Mouse (Mus musculus) thymus, postnatal 0 days (tissue): ENCODE data around the gene Lrig2. TPM values are rescaled to one million over a fixed set of nuclear protein-coding genes. Genes with fewer than 3 reads are reported as not detected.

ENCODE experiments used
- DNase-seq: peaks from one replicate; pipeline ENCODE4 v3.0.0-alpha.2; 2015; ENCODE audit warnings: low spot score
- polyA plus RNA-seq: library from polyadenylated mRNA; unstranded; fragments of >200 nt; fragmentation: Nextera tagmentation; extraction: Ambion mirVana; gene quantifications from 2 replicates; pipeline ENCODE4 v1.2.1, GENCODE M21; 2015

Lrig2 gene
- polyA plus RNA-seq, 1 experiment from 2014 or later: 11.9 TPM

DNA sequence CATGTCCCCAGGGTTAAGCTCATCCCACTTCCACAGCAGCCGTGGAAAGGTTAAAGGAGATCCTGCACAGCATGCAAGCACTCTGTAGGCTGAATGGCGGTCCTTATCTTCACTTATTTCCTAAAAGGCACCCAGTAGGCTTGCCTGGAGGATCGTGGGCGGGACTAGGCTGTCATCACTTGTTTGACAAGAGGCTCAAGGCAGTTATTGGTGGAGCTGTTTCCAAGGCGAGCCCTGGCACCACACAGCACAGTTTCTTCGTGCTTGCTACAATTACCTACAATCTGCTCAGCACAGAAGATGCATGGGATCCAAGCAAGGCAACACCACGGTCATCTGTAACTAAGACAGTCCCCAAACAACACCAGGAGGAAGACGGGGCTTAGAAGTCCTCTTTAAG lies 137.8 kb downstream of the Lrig2 start:
- no peak for DNase-seq

- no peak for DNase-seq
These were observed 139.3 kb downstream of the Lrig2 start for GRCm38 (mm10) chr3:104372374-104372773.

GRCm38 (mm10) chr3:104367912-104368311 lies 143.8 kb downstream of the Lrig2 start:
- DNase-seq: no peak

GRCm38 (mm10) chr3:104361814-104362213 lies 149.9 kb downstream of the Lrig2 start:
- DNase-seq: no peak

- no peak for DNase-seq
These were observed 151.4 kb downstream of the Lrig2 start for GRCm38 (mm10) chr3:104360325-104360724.

DNA sequence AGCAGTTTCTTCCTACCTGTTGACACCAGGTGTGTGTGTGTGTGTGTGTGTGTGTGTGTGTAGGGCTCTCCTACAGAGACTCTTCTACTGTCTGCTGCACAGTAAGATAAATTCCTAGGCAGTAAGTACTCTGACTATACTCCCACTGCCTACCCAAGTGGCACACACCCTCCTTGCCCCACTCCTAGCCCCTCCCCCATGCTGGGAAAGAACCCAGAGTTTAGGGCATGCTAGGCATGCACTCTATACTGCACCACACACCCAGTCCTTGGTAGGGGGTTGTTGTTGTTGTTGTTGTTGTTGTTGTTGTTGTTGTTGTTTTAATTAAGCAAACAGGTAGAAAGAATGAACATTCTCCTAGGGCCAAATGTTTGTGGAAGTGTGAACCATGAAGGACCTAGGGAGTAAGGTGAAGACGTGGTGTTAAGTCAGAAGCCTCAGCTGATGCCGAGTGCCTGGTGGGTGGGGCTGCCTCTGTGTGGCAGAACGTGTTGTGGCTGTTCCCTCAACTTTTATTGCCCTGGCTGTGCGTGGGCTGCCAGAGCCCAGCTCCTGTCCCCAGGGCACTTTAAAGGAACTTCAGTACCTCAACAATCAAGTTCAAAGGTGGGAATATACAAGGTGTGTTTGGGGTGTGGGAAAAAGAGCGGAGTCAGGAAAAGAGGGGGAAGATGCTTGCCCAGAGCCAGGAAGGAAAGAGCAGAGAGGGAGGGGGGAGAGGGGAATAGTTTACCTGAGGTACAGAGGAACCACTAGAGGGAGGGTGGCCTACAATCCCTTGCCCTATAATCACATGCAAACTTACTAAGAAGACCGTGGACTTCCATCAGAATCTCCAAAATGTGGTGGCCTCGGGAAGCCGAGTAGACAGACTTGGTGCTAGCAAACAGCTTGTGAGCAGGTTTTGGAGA lies 152.2 kb downstream of the Lrig2 start:
- DNase-seq: no peak

DNA sequence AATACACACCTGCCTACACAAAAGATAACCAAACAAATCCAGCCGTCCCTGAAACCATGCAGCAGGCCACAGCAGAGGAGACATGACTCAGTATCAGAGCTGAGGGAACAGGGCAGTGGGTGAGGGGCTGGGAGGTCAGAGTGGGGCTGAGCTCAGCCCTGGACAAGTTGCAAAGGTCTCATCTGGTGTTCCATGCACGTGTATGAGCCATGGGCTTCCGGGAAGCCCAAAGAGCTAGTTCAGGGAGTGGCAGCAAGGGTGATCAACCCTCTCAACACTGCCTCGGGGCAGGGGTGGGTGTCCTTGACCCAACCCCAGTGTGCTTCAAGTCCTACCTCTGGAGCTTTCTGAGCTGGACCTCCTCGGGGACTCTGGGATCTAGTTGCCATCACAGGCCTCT lies 153.0 kb downstream of the Lrig2 start:
- DNase-seq: no peak

DNA sequence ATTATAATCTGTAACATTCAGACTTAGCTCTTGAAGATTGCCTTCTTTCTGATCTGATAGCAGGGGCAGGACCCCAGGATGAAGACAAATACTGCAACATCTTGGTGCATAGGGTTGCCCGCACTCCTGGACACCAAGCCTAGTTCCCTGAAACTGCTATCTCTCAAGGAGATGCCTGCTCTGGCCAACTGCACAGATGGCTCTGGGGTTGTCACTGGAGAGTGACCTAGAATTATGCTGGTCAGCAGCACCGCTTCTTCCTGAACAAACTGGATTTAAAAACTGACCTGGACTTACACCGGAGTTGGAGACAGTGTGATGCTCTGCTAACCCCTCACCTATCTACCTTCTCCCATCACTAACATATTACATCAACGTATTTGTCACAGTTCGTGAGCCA lies 155.6 kb downstream of the Lrig2 start:
- no peak for DNase-seq

DNA sequence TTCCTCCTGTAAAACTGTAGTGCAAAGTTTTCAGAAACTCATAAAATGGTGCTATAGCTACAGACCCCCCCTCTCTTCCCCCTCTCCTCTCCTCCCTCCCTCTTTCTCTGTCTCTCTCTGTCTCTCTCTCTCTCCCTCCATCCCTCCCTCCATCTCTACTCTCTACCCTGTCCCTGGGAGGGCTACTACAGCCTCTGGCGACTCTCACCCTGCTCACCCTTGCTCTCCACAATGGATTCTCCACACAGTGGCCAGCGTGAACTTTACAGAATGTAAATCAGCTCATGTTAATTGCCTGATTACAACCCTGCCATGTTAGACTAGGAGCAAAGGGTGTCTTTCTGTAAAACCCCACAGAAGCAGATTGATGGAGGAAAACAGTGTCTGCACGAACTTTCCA lies 157.8 kb downstream of the Lrig2 start:
- no peak for DNase-seq

DNA sequence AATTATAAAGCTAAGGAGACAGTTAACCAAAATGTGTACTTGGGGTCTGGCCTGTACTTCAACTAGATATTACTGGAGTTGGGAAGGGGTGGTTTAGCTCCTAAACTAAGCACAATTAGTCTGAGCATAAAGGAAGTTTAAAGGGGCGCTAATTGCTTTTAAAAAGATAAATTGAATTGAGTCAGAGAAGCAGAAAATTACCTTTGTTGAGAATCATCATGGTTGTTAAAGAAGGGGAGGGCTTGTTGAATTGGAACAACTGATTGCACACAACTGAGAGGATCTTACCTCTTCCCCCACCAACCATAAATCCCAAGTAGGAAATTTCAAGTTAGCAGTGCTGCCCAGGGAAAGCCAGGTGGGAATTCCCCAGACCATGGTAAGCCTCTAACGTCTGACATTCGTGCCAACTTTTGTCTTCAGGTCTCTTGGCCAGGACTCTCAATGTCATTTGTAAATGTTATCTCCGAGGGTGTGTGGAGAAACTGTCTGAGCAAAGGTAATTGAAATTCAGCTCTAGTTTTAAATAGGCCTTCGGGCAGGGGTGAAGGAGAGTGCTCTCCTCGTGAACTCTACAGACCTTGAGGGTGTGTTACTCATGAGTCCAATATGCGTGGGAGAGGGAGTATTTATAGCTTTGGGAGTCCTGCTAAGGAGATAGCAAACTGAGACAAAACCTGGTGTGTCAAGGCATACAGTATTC lies 159.2 kb downstream of the Lrig2 start:
- DNase-seq: no peak

DNA sequence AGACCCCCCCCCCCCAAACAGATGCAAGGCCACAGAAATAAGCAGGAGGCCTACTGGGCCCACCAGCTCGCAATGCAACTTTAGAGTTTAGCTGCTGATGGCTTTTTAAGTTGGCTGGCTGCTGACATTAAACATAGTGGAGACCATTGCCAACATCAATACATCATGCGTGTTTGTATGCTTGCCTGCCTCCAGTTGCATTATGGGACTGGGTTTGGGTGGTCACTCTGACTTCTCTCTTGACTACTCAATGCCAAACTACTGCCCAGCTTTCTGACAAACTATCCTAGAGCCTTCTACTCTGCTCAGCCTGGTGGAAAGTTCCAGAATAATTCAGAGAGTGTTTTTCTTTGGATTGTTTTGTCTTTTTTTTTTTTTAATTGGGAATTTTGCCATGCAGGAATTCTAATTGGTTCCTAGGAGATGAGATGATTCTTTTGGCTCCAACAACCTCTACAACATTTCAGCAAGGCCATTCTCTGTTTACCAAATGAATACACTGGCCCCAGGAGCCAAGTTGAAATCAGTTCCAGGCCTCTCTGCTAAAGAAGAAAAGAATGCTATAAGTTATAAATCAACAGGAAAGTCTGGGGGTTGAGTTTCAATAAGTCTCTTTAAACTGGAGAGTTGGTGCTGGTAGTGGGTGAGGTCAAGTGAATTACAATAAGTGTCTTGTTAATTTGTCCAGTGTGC lies 161.3 kb downstream of the Lrig2 start:
- DNase-seq: no peak

- DNase-seq: no peak
These were observed 161.9 kb downstream of the Lrig2 start for GRCm38 (mm10) chr3:104349847-104350228.

DNA sequence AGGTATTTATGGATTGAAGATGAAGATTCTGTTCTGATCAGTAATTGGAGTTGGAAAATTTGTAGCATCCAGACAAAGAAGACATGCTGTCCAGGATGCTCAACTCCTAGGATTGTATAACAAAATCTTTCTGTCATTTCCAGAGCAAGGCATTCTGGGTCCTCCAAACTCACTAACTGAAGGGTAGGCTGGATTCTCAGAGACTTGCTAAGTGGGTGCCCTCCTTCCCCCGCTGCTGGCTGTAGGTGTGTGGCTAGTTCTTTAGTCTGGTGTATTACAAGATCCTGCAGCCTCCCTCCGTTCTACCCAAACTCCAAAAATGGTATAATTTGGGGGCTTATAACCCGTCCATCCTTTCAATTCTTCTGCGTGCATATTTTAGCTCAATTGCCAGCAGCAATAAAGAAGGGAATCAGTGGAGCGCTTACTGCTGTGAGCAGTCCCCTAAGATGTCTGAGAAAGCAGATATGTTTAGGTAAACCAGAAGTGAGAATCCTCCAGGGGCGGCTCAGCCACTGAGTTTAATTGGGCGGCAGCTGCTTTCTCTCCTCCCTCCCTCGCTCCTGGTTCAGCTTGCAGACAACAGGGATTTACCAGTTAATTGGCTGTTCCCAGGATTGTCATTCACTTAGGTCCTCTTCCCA lies 162.4 kb downstream of the Lrig2 start:
- no peak for DNase-seq

Other genes starting within 250 kb of the Lrig2 start
- gene Slc16a1, start 126.8 kb upstream of the Lrig2 start, polyA plus RNA-seq: 82.5 and 84.3 TPM in 2 replicates